Mouse (Mus musculus): Measurements from ENCODE around the gene Dchs1.
"Not testable (repeated sequence)": the region's sequence is repeated elsewhere in the genome, so short reads cannot be mapped to it uniquely, and the experiment has no call there.

Dchs1 gene

DNA sequence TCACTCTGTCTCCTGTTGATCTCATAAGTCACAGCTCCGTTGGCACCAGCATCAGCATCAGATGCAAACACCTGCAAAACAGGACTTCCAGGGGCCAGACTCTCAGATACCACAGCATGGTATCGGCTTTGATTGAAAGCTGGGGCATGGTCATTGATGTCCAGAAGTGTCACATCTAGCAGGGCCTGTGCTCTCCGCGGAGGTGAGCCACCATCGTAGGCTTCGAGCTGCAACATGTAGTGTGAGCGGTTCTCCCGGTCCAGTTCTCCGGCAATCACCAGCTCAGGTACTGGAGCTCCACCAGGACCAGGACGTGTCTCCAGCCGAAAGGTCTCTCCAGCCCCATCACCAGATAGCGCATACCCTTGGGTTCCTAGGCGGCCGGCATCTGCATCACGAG is 15.1 kb downstream of the Dchs1 start:
- DNase-seq (ENCODE audit: low read depth, low spot score) = no peak

GRCm38 (mm10) chr7:105769959-105770358 is 17.5 kb downstream of the Dchs1 start:
- H3K27me3 ChIP-seq (ENCODE audit: control insufficient read depth, insufficient read depth, low read length, poor library complexity, severe bottlenecking) = no peaks in the 10 kb centered on the region
- no peak for DNase-seq (ENCODE audit: low read depth, low spot score)

More for the DNA sequence above, 15.1 kb downstream of the Dchs1 start:
- no peaks in the 10 kb centered on the region for H3K36me3 ChIP-seq (ENCODE audit: control insufficient read depth, insufficient read depth, low read length, poor library complexity, severe bottlenecking)
- no peaks in the 10 kb centered on the region for H3K27me3 ChIP-seq (ENCODE audit: control insufficient read depth, insufficient read depth, low read length, poor library complexity, severe bottlenecking)

GRCm38 (mm10) chr7:105767729-105768165 is 19.7 kb downstream of the Dchs1 start:
- DNase-seq (ENCODE audit: low read depth, low spot score) = no peak
- H3K36me3 ChIP-seq (ENCODE audit: control insufficient read depth, insufficient read depth, low read length, poor library complexity, severe bottlenecking) = no peaks in the 10 kb centered on the region

More at GRCm38 (mm10) chr7:105769959-105770358, 17.5 kb downstream of the Dchs1 start:
- H3K36me3 ChIP-seq (ENCODE audit: control insufficient read depth, insufficient read depth, low read length, poor library complexity, severe bottlenecking) = no peaks in the 10 kb centered on the region

DNA sequence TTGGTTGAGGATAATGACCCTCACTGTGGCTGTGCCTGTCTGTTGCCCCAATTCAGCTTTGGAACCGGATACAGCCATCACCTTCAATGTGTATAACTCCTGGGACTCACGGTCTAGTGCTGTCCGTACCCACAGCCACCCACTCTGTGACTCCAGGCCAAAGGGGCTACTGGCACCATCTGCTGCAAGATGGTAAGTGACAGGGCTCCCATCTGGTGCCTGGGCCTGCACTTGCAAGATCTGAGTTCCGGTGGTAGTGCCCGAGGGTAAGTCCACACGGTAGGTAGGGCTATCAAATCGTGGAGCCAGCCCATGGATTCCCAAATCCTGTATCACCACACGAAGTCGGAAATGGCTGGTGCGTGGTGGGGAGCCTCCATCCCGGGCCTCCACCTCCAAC is 23.1 kb downstream of the Dchs1 start:
- no peak for DNase-seq (ENCODE audit: low read depth, low spot score)
- no peaks in the 10 kb centered on the region for H3K27me3 ChIP-seq (ENCODE audit: control insufficient read depth, insufficient read depth, low read length, poor library complexity, severe bottlenecking)
- no peaks in the 10 kb centered on the region for H3K36me3 ChIP-seq (ENCODE audit: control insufficient read depth, insufficient read depth, low read length, poor library complexity, severe bottlenecking)

More at GRCm38 (mm10) chr7:105767729-105768165, 19.7 kb downstream of the Dchs1 start:
- H3K27me3 ChIP-seq (ENCODE audit: control insufficient read depth, insufficient read depth, low read length, poor library complexity, severe bottlenecking) = no peaks in the 10 kb centered on the region

DNA sequence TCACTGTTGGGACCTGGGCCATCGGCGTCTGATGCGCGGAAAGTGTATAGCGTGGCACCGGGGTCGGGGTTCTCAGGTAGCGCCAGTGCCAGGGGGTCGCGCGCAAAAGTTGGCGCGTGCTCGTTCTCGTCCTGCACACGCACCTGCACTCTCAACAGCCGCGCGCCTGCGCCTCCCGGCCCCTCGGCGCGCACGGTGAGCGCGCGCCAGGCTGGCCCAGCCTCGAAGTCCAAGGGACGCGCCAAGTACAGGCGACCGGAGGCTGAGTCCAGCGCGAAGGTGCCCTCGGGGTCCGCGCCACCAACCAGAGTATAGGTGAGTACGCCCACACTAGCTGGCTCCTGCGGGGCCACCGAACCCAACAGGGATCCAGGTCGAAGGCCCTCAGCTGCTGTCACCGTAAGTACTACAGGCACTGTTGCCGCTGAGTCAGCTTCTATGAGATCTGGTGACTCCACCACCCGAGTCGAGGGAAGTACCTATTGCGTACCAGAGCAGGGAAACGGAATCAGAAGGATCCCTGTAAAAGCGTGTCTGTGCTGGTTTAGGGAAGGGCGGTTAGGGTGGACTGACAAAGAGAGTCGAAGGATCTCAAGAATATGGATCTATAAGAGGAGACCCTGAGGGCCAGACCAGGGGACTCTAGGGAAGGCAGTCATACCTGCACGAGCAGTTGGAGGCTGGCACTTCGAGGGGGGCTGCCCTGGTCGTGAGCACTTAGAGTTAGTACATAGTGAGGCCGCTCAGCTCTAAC is 24.8 kb downstream of the Dchs1 start:
- DNase-seq (ENCODE audit: low read depth, low spot score) = no peak
- no peaks in the 10 kb centered on the region for H3K36me3 ChIP-seq (ENCODE audit: control insufficient read depth, insufficient read depth, low read length, poor library complexity, severe bottlenecking)
- H3K27me3 ChIP-seq (ENCODE audit: control insufficient read depth, insufficient read depth, low read length, poor library complexity, severe bottlenecking) = no peaks in the 10 kb centered on the region

- Histone ChIP-seq H3K27me3 (ENCODE audit: control insufficient read depth, insufficient read depth, low read length, poor library complexity, severe bottlenecking) (no peaks in the 10 kb centered on the region), H3K36me3 (ENCODE audit: control insufficient read depth, insufficient read depth, low read length, poor library complexity, severe bottlenecking) (no peaks in the 10 kb centered on the region)
- DNase-seq (ENCODE audit: low read depth, low spot score) = no peak
Observed at GRCm38 (mm10) chr7:105761813-105762484, 25.5 kb downstream of the Dchs1 start.

DNA sequence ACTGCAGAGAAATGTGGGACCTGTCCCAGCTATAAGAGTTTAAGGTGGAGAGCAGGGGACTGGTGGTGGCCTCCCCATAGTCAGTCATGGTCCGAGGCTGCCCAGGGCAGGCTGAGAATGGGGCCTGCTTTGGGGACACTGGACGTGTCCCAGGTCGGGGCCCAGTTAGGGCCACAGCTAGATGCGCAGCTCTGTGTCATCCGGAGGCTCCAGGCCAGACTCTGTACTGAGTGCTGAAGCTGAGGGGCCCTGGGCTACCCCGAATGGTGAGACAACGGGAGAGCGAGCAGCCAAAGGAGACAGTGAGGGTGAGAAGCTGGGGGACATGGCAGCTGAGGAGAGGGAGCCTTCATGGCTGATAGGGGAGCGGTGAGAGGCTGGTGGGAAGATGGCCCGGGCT is 34.2 kb downstream of the Dchs1 start:
- Histone ChIP-seq H3K27me3 (ENCODE audit: control insufficient read depth, insufficient read depth, low read length, poor library complexity, severe bottlenecking) (no peaks in the 10 kb centered on the region), H3K36me3 (ENCODE audit: control insufficient read depth, insufficient read depth, low read length, poor library complexity, severe bottlenecking) (no peaks in the 10 kb centered on the region; the same call in 1 of the 2 replicates)
- DNase-seq (ENCODE audit: low read depth, low spot score) = no peak

- Histone ChIP-seq H3K27me3 (ENCODE audit: control insufficient read depth, insufficient read depth, low read length, poor library complexity, severe bottlenecking) (no peaks in the 10 kb centered on the region), H3K36me3 (ENCODE audit: control insufficient read depth, insufficient read depth, low read length, poor library complexity, severe bottlenecking) (no peaks in the 10 kb centered on the region; the same call in 1 of the 2 replicates)
- DNase-seq (ENCODE audit: low read depth, low spot score) = no peak
Observed at GRCm38 (mm10) chr7:105752716-105753115, 34.7 kb downstream of the Dchs1 start.

GRCm38 (mm10) chr7:105751491-105752433 is 35.7 kb downstream of the Dchs1 start, which contains the start of gene Tpp1:
TSS of gene Tpp1 (minus strand) at chr7:105752235.
- peak; percentile 97 for DNase-seq (ENCODE audit: low read depth, low spot score)
- Histone ChIP-seq H3K36me3 (ENCODE audit: control insufficient read depth, insufficient read depth, low read length, poor library complexity, severe bottlenecking) (no peaks in the 10 kb centered on the region; the same call in 1 of the 2 replicates), H3K27me3 (ENCODE audit: control insufficient read depth, insufficient read depth, low read length, poor library complexity, severe bottlenecking) (no peaks in the 10 kb centered on the region)

DNA sequence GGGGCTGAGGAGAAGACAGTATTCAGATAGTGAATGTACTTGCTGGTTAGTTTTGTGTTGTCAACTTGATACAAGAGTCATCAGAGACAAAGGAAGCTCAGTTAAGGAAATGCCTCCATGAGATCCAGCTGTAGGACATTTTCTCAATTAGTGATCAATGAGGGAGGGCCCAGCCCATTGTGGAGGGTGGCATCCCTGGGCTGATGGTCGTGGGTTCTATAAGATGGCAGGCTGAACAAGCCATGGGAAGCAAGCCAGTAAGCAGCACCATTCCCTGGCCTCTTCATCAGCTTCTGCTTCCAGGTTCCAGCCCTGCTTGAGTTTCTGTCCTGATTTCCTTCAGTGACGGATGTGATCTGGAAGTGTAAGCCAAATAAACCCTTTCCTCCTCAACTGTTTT is 39.7 kb downstream of the Dchs1 start:
- H3K27me3 ChIP-seq (ENCODE audit: control insufficient read depth, insufficient read depth, low read length, poor library complexity, severe bottlenecking) = no peaks in the 10 kb centered on the region
- no peak for DNase-seq (ENCODE audit: low read depth, low spot score)
- H3K36me3 ChIP-seq (ENCODE audit: control insufficient read depth, insufficient read depth, low read length, poor library complexity, severe bottlenecking) = peaks cover 2% of the 10 kb centered on the region; the same call in 1 of the 2 replicates

GRCm38 (mm10) chr7:105743926-105744590 is 43.4 kb downstream of the Dchs1 start, which contains the start of gene Taf10:
TSS of gene Taf10 (minus strand) at chr7:105744361.
- DNase-seq (ENCODE audit: low read depth, low spot score) = peak; percentile 95
- Histone ChIP-seq H3K27me3 (ENCODE audit: control insufficient read depth, insufficient read depth, low read length, poor library complexity, severe bottlenecking) (no peaks in the 10 kb centered on the region), H3K36me3 (ENCODE audit: control insufficient read depth, insufficient read depth, low read length, poor library complexity, severe bottlenecking) (peaks cover 4% of the 10 kb centered on the region)

DNA sequence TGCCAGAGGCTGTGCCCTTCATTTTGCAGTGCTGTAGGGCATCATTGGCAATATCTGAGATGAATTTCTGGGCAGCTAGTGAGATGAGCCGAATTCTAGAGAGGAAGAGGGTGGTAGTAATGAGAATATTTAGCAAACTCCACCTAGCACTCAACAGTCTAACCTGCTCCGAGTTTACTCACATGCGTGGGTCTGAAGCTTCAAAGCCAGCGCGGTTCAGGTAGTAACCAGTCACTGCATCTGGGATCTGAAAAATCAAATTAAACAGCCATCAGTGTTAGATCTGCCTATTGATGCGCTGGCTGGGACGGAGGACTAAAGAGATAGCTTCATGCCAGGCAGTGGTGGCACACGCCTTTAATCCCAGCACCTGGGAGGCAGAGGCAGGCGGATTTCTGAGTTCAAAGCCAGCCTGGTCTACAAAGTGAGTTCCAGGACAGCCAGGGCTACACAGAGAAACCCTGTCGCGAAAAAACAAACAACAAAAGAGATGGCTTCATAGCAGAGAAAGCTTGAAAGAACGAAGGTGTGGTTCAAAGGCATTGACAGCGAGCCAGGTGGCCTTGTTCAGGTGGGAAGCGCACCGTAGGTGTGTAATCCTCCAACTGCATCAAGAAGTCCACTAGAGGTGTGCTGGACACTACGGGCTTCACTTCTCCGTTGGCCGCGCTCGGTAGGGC is 44.1 kb downstream of the Dchs1 start:
- not testable (repeated sequence) for H3K27me3 ChIP-seq (ENCODE audit: control insufficient read depth, insufficient read depth, low read length, poor library complexity, severe bottlenecking); H3K36me3 ChIP-seq (ENCODE audit: control insufficient read depth, insufficient read depth, low read length, poor library complexity, severe bottlenecking); DNase-seq (ENCODE audit: low read depth, low spot score)

- not testable (repeated sequence) for H3K36me3 ChIP-seq (ENCODE audit: control insufficient read depth, insufficient read depth, low read length, poor library complexity, severe bottlenecking); H3K27me3 ChIP-seq (ENCODE audit: control insufficient read depth, insufficient read depth, low read length, poor library complexity, severe bottlenecking); DNase-seq (ENCODE audit: low read depth, low spot score)
Observed at GRCm38 (mm10) chr7:105742539-105743215, 44.8 kb downstream of the Dchs1 start.
